Mouse (Mus musculus): ENCODE measurements around the gene Frrs1. TPM values are rescaled to one million over a fixed set of nuclear protein-coding genes. Genes with fewer than 3 reads are reported as not detected.

The Frrs1 gene
- total and polyA plus RNA-seq, 2 experiments from 2014 or later: 3.8 to 5.9 TPM

DNA sequence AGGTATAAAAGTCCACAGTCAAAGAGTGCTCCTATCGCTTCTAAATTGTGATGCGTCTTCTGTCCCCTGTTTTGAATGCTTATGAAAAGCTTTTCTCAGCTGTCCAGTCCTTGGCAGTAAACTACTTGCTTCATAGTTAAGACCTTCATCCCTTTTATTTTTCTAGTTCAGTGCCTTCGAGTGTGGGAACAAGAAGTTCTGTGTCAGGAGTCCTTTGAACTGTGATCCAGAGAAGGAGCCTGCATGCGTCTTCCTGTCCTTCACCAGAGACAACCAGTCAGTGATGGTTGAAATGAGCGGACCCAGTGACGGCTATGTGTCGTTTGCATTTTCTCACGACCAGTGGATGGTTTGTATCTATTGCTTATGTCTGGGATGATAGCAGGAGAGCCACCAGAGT is 25.7 kb downstream of the Frrs1 start:
- WGBS: 80% methylated on average over 8 of the region's 8 CpGs

DNA sequence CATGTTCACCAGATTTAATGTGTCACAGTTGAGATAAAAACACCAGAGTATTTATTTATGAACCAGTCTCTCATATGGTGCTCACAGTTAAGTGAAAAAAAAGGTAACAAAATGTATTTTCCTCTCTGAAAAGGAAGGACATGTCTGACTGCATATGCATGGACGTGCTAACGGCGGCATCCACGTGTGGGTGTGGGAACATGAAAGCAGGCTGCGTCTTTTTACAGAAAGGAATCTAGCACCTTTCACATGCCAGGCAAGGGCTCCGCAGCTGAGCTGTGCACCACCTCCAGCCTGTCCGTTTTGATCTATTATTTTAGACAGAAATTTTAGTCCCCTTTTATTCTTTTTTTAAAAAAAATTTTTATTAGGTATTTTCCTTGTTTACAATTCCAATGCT is 30.1 kb downstream of the Frrs1 start:
- no peak overlapping the region for H3K4me3 ChIP-seq (ENCODE audit: low read depth, low read length)
- ATAC-seq (no peak), DNase-seq (no peak)
- no peak overlapping the region for H3K4me2 ChIP-seq (ENCODE audit: low read depth)
- TF ChIP-seq CTCF (IDR thresholded peaks at IDR 0.05; ENCODE audit: low read depth): no peak
- 79% methylated on average over 7 of the region's 7 CpGs for WGBS
- H3K27me3 ChIP-seq (ENCODE audit: insufficient read depth, low read length): no peaks in the 10 kb centered on the region
- H3K36me3 ChIP-seq (ENCODE audit: insufficient read depth): no peaks in the 10 kb centered on the region
- H3K9ac ChIP-seq: no peak overlapping the region
- no peak overlapping the region for H3K27ac ChIP-seq (ENCODE audit: low read depth, low read length)
- H3K9me3 ChIP-seq (ENCODE audit: low read length): no peaks in the 10 kb centered on the region
- H3K4me1 ChIP-seq (ENCODE audit: insufficient read depth): no peaks in the 10 kb centered on the region

More for the DNA sequence above, 25.7 kb downstream of the Frrs1 start:
- H3K4me1 ChIP-seq (ENCODE audit: insufficient read depth): no peaks in the 10 kb centered on the region
- no peak overlapping the region for H3K4me3 ChIP-seq (ENCODE audit: low read depth, low read length)
- H3K27ac ChIP-seq (ENCODE audit: low read depth, low read length): no peak overlapping the region
- no peak overlapping the region for H3K4me2 ChIP-seq (ENCODE audit: low read depth)
- ATAC-seq (no peak), DNase-seq (no peak)
- H3K36me3 ChIP-seq (ENCODE audit: insufficient read depth): no peaks in the 10 kb centered on the region
- no peaks in the 10 kb centered on the region for H3K27me3 ChIP-seq (ENCODE audit: insufficient read depth, low read length)
- H3K9ac ChIP-seq: no peak overlapping the region
- no peaks in the 10 kb centered on the region for H3K9me3 ChIP-seq (ENCODE audit: low read length)
- no peak for TF ChIP-seq CTCF (IDR thresholded peaks at IDR 0.05; ENCODE audit: low read depth)

DNA sequence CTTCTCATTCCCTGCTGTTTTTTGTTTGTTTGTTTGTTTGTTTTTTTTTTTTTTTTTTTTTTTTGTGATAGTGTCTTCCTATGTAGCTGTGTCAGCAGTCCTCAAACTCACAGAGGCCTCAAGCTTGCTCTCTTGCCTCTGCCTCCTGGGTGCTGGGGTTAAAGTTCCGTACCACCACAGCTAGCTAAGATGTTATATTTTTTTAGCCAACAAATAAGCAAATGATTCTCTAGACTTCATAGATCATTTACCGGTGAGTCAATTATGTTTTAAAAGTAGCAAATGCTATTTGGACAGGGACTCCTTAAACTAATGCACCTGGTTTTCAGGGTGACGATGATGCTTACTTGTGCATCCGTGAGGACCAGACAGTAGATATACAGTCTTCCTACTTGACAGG is 31.3 kb downstream of the Frrs1 start:
- Histone ChIP-seq H3K4me2 (ENCODE audit: low read depth) (no peak overlapping the region), H3K36me3 (ENCODE audit: insufficient read depth) (no peaks in the 10 kb centered on the region), H3K27ac (ENCODE audit: low read depth, low read length) (no peak overlapping the region), H3K9me3 (ENCODE audit: low read length) (no peaks in the 10 kb centered on the region), H3K4me3 (ENCODE audit: low read depth, low read length) (no peak overlapping the region), H3K27me3 (ENCODE audit: insufficient read depth, low read length) (no peaks in the 10 kb centered on the region), H3K4me1 (ENCODE audit: insufficient read depth) (no peaks in the 10 kb centered on the region), H3K9ac (no peak overlapping the region)
- ATAC-seq (no peak), DNase-seq (no peak)
- TF ChIP-seq CTCF (IDR thresholded peaks at IDR 0.05; ENCODE audit: low read depth): no peak
- WGBS: 96% methylated on average over 4 of the region's 4 CpGs

DNA sequence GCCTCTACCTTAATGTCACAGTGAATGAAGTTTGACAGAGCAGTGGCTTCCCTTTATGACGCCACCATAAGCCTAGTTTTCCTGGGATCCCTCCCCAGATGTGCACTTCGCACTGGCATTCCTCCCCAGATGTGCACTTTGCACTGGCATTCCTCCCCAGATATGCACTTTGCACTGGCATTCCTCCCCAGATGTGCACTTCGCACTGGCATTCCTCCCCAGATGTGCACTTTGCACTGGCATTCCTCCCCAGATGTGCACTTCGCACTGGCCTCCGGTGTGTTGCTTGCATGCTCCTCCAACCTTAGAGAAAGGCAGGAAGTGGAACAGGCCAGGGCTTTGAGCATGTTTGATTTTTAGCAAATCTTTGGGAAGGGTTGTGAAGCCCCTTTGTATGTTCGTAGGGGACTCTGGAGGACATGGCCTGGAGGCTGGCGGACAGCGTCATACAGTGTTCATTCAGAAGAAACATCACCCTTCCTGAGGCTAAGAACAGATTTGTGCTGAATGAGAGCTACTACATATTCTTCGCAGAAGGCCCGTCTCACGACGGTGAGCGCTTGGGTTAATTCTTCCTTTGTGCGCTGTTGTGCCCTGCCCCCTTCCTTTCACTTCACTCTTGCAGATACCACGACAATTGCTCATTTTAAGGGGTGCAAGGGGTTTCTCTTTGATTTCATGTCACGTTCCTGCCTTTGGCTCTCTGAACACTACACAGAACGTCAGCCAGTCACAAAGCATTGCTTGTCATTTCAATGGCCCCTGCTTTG is 32.4 kb downstream of the Frrs1 start:
- WGBS: 48% methylated on average over 17 of the region's 17 CpGs
- Histone ChIP-seq H3K27ac (ENCODE audit: low read depth, low read length) (peak overlapping the region; percentile 10; the same call in 1 of the 2 replicates), H3K4me1 (ENCODE audit: insufficient read depth) (no peaks in the 10 kb centered on the region), H3K9me3 (ENCODE audit: low read length) (no peaks in the 10 kb centered on the region), H3K36me3 (ENCODE audit: insufficient read depth) (no peaks in the 10 kb centered on the region), H3K4me2 (ENCODE audit: low read depth) (no peak overlapping the region), H3K27me3 (ENCODE audit: insufficient read depth, low read length) (no peaks in the 10 kb centered on the region), H3K4me3 (ENCODE audit: low read depth, low read length) (no peak overlapping the region), H3K9ac (no peak overlapping the region)
- DNase-seq (peak; percentile 45), ATAC-seq (peak; percentile 82)
- TF ChIP-seq CTCF (IDR thresholded peaks at IDR 0.05; ENCODE audit: low read depth): no peak

DNA sequence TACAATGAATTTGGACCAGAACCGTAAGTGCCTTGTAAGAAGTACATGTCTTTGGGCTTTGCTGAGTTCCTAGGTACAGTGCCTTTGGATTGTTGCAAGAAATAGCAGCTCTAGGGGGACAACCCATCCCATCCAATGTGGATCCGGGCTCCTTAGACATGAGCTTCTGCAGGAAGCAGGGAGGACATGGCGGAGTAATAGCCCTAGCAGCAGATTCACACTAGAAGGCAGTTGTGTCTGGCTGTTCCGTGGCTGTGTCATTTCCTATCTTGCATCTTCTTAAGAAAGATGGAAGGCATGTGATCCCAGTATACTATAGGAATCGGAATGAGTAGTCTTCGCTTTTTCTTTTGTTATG is 32.9 kb downstream of the Frrs1 start:
- WGBS: 78% methylated on average over 6 of the region's 6 CpGs
- H3K4me1 ChIP-seq (ENCODE audit: insufficient read depth): no peaks in the 10 kb centered on the region
- H3K27ac ChIP-seq (ENCODE audit: low read depth, low read length): peak overlapping the region; percentile 10; the same call in 1 of the 2 replicates
- TF ChIP-seq CTCF (IDR thresholded peaks at IDR 0.05; ENCODE audit: low read depth): no peak
- H3K27me3 ChIP-seq (ENCODE audit: insufficient read depth, low read length): no peaks in the 10 kb centered on the region
- peak; percentile 38 for ATAC-seq
- no peaks in the 10 kb centered on the region for H3K36me3 ChIP-seq (ENCODE audit: insufficient read depth)
- no peak for DNase-seq
- no peak overlapping the region for H3K4me2 ChIP-seq (ENCODE audit: low read depth)
- no peak overlapping the region for H3K4me3 ChIP-seq (ENCODE audit: low read depth, low read length)
- H3K9me3 ChIP-seq (ENCODE audit: low read length): no peaks in the 10 kb centered on the region
- H3K9ac ChIP-seq: no peak overlapping the region

DNA sequence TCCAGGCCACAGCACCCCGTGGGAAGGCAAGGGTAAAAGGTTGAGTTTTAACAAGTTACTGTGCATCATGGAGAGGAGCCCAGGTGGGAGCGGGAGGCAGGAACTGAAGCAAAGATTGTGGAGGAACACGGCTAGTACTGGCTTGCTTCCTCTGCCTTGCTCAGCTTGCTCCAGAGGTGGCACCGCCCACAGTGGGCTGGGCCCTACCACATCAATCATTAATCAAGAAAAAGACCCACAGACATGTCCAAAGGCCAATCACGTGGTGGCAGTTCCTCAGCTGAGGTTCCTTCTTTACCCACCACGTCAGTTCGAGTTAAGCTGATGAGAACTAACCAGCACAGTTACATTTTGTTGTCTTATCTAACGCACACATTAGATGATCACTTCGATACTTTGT is 33.6 kb downstream of the Frrs1 start:
- Histone ChIP-seq H3K9me3 (ENCODE audit: low read length) (no peaks in the 10 kb centered on the region), H3K4me1 (ENCODE audit: insufficient read depth) (no peaks in the 10 kb centered on the region), H3K9ac (no peak overlapping the region), H3K4me3 (ENCODE audit: low read depth, low read length) (no peak overlapping the region), H3K27me3 (ENCODE audit: insufficient read depth, low read length) (no peaks in the 10 kb centered on the region), H3K27ac (ENCODE audit: low read depth, low read length) (no peak overlapping the region), H3K36me3 (ENCODE audit: insufficient read depth) (no peaks in the 10 kb centered on the region), H3K4me2 (ENCODE audit: low read depth) (no peak overlapping the region)
- DNase-seq (no peak), ATAC-seq (no peak)
- TF ChIP-seq CTCF (IDR thresholded peaks at IDR 0.05; ENCODE audit: low read depth): no peak
- WGBS: 88% methylated on average over 9 of the region's 9 CpGs

DNA sequence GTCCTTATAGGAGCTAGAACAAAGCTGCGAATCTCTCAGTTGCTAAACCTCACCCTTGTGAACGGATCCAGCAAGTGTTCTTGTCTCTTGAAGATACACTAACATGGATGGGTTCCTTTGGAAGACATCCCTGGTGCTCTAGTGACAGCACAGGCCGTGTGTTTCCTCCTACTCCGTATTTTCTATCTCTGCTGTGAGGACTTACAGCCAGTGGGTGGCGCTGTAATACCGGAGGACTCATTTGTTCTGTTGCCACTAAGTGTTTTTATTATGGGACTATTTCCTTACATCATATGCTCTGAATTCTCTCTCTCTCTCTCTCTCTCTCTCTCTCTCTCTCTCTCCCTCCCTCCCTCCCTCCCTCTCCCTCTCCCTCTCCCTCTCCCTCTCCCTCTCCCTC is 44.9 kb downstream of the Frrs1 start:
- Histone ChIP-seq H3K9me3 (ENCODE audit: low read length) (no peaks in the 10 kb centered on the region), H3K9ac (peak overlapping the region; percentile 14; the same call in 1 of the 2 replicates)
- 21% methylated on average over 6 of the region's 6 CpGs for WGBS

More for the DNA sequence above, 44.9 kb downstream of the Frrs1 start:
- Histone ChIP-seq H3K27me3 (ENCODE audit: insufficient read depth, low read length) (no peaks in the 10 kb centered on the region), H3K4me2 (ENCODE audit: low read depth) (no peak overlapping the region), H3K4me3 (ENCODE audit: low read depth, low read length) (no peak overlapping the region), H3K27ac (ENCODE audit: low read depth, low read length) (no peak overlapping the region), H3K36me3 (ENCODE audit: insufficient read depth) (no peaks in the 10 kb centered on the region), H3K4me1 (ENCODE audit: insufficient read depth) (no peaks in the 10 kb centered on the region)
- DNase-seq (peak; percentile 91), ATAC-seq (peak; percentile 83)
- peak; percentile 91 for TF ChIP-seq CTCF (IDR thresholded peaks at IDR 0.05; ENCODE audit: low read depth)
